Mouse (Mus musculus): ENCODE measurements around the gene 9530077C05Rik. TPM values are rescaled to one million over a fixed set of nuclear protein-coding genes. Genes with fewer than 3 reads are reported as not detected.

9530077C05Rik gene
- polyA plus RNA-seq, 1 experiment from 2014 or later = 11.8 TPM

DNA sequence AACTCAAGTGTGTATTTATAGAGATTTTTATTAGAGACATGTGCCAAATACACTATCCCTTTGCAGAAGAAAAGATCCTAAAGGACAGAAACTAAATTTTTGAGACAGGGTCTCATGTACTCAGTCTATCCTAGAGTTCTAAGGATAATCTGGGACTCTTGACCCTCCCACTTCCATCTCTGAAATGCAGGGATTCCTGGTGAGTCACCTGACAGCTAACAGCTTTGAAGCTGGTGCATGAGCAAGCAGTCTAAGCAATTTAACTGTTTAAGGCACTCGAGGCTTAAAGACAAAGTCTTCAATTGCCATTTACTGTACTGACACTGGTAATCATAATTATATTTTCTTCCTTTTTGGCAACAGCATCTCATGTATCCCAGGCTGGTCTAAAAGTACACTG lies 11.2 kb downstream of the 9530077C05Rik start:
- no peaks in the 10 kb centered on the region for H3K27me3 ChIP-seq
- no peak overlapping the region for H3K4me3 ChIP-seq
- no peaks in the 10 kb centered on the region for H3K36me3 ChIP-seq
- H3K9ac ChIP-seq (replicated peaks) = no peak overlapping the region
- no peaks in the 10 kb centered on the region for H3K4me1 ChIP-seq
- no peak for ATAC-seq (ENCODE audit: low FRiP score, low read depth)
- no peak overlapping the region for H3K27ac ChIP-seq (replicated peaks)
- H3K9me3 ChIP-seq = no peaks in the 10 kb centered on the region
- H3K4me2 ChIP-seq (replicated peaks) = no peak overlapping the region
- 70% methylated on average over 1 of the region's 1 CpGs for WGBS

DNA sequence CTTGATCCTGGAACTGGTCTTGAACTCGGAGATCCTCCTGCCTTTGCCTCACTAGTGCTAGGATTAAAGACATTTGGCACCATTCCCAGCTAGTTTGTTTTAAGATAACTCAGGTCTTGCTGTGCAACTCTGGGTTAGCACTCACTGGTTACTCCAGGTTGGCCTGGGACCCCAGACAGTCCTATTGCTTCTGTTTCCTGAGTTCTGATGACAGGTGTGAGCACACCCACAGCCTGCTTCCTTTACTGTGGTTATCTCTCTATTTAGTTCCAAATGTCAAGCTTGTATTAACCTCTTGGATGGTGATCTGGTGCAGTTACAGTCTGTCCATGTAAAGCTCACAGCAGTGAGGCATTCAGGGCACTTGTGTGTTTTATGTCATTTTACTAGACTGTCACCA lies 12.2 kb downstream of the 9530077C05Rik start:
- Histone ChIP-seq H3K9ac (replicated peaks) (no peak overlapping the region), H3K27me3 (no peaks in the 10 kb centered on the region), H3K9me3 (no peaks in the 10 kb centered on the region), H3K27ac (replicated peaks) (no peak overlapping the region), H3K4me3 (no peak overlapping the region), H3K4me1 (no peaks in the 10 kb centered on the region; the same call in 1 of the 2 replicates), H3K4me2 (replicated peaks) (no peak overlapping the region), H3K36me3 (no peaks in the 10 kb centered on the region)
- no peak for ATAC-seq (ENCODE audit: low FRiP score, low read depth)
- WGBS = 76% methylated on average over 1 of the region's 1 CpGs

DNA sequence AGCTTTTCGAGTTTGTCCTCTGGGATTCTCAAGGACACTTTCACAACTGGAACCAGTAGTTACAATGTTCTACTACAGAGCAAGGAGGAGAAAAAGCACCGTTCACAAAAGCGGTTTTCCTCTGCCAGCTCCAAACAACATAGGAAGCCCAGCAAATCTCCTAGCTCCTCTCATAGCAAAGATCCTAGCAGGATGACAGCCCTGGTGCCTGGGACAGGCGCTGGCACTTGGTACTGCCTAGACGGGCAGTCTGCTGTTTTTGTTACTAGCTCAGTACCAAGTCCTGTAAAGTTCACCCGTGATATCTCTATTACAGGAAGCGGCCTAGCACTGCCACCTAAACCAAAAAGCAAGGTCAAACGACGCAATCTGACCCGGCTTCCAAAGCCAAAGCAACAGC lies 12.9 kb downstream of the 9530077C05Rik start:
- WGBS = 84% methylated on average over 10 of the region's 10 CpGs

DNA sequence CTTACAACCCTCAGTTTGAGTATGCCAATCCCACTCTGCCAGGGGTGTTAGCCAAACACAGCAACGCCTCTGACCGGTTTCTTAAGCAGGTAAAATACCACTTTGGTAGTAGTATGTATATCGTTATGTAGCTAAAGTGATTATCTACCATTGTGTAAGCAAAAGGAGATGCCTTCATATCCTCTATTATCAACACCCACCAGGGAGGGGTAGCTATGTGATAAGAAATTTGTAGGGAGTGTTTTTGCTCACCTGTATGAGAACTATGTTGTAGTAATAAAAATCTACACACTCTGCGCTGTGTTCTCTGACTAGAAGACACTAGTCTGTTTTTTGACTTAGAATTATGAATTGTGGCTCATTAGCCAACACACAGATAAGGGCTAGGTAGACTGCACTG lies 13.4 kb downstream of the 9530077C05Rik start:
- no peak for ATAC-seq (ENCODE audit: low FRiP score, low read depth)
- no peak overlapping the region for H3K27ac ChIP-seq (replicated peaks)
- WGBS = 95% methylated on average over 4 of the region's 4 CpGs
- no peak overlapping the region for H3K4me2 ChIP-seq (replicated peaks)
- H3K36me3 ChIP-seq = no peaks in the 10 kb centered on the region
- H3K4me3 ChIP-seq = no peak overlapping the region
- no peak overlapping the region for H3K9ac ChIP-seq (replicated peaks)
- no peaks in the 10 kb centered on the region for H3K27me3 ChIP-seq
- H3K9me3 ChIP-seq = no peaks in the 10 kb centered on the region
- peaks cover 2% of the 10 kb centered on the region; the same call in 1 of the 2 replicates for H3K4me1 ChIP-seq

More for the DNA sequence above, 12.9 kb downstream of the 9530077C05Rik start:
- Histone ChIP-seq H3K4me3 (no peak overlapping the region), H3K4me2 (replicated peaks) (no peak overlapping the region), H3K4me1 (no peaks in the 10 kb centered on the region; the same call in 1 of the 2 replicates), H3K27me3 (no peaks in the 10 kb centered on the region), H3K9ac (replicated peaks) (no peak overlapping the region), H3K27ac (replicated peaks) (no peak overlapping the region), H3K9me3 (no peaks in the 10 kb centered on the region), H3K36me3 (no peaks in the 10 kb centered on the region)
- no peak for ATAC-seq (ENCODE audit: low FRiP score, low read depth)

DNA sequence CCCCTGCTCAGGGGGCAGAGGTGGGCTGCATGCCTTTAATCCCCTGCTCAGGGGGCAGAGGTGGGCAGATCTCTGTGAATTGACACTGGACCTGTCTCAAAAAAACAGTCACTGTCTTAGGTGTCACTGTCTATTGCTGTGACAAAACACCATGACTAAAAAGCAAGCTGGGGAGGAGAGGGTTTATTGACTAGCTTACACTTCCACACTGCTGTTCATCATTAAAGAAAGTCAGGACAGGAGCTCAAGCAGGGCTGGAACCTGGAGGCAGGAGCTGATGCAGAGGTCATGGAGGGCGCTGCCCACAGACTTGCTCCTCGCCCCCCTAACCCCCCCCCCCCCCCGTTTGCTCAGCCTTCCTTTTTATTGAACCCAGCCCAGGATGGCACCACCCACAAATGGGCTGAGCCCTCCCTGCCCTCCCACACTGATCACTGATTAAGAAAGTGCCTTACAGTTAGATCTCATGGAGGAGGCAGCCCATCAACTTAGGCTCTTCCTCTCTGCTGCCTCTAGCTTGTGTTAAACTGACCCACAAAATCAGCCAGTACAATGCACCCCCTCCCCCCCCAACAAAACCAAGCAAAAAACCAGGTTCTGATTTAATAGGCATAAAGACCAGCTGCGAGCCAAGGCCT lies 16.8 kb downstream of the 9530077C05Rik start:
- no peak overlapping the region for H3K27ac ChIP-seq (replicated peaks)
- no peaks in the 10 kb centered on the region for H3K9me3 ChIP-seq
- 39% methylated on average over 4 of the region's 4 CpGs for WGBS
- no peak overlapping the region for H3K4me3 ChIP-seq
- H3K36me3 ChIP-seq = no peaks in the 10 kb centered on the region
- peaks cover 2% of the 10 kb centered on the region for H3K4me1 ChIP-seq
- no peaks in the 10 kb centered on the region for H3K27me3 ChIP-seq
- H3K4me2 ChIP-seq (replicated peaks) = no peak overlapping the region
- ATAC-seq (ENCODE audit: low FRiP score, low read depth) = no peak
- no peak overlapping the region for H3K9ac ChIP-seq (replicated peaks)

GRCm38 (mm10) chr9:22428666-22429410 lies 17.5 kb downstream of the 9530077C05Rik start:
- H3K36me3 ChIP-seq = no peaks in the 10 kb centered on the region
- 84% methylated on average over 14 of the region's 14 CpGs for WGBS
- no peaks in the 10 kb centered on the region for H3K9me3 ChIP-seq
- H3K4me1 ChIP-seq = peaks cover 2% of the 10 kb centered on the region
- H3K27me3 ChIP-seq = no peaks in the 10 kb centered on the region
- ATAC-seq (ENCODE audit: low FRiP score, low read depth) = no peak
- no peak overlapping the region for H3K9ac ChIP-seq (replicated peaks)
- no peak overlapping the region for H3K4me2 ChIP-seq (replicated peaks)
- no peak overlapping the region for H3K4me3 ChIP-seq
- H3K27ac ChIP-seq (replicated peaks) = no peak overlapping the region

- Histone ChIP-seq H3K4me1 (peaks cover 2% of the 10 kb centered on the region), H3K36me3 (no peaks in the 10 kb centered on the region), H3K27ac (replicated peaks) (no peak overlapping the region), H3K27me3 (no peaks in the 10 kb centered on the region), H3K4me2 (replicated peaks) (no peak overlapping the region), H3K9ac (replicated peaks) (no peak overlapping the region), H3K4me3 (no peak overlapping the region), H3K9me3 (no peaks in the 10 kb centered on the region)
- no peak for ATAC-seq (ENCODE audit: low FRiP score, low read depth)
- WGBS = 55% methylated on average over 15 of the region's 15 CpGs
These were observed 18.4 kb downstream of the 9530077C05Rik start for GRCm38 (mm10) chr9:22429533-22430241.

DNA sequence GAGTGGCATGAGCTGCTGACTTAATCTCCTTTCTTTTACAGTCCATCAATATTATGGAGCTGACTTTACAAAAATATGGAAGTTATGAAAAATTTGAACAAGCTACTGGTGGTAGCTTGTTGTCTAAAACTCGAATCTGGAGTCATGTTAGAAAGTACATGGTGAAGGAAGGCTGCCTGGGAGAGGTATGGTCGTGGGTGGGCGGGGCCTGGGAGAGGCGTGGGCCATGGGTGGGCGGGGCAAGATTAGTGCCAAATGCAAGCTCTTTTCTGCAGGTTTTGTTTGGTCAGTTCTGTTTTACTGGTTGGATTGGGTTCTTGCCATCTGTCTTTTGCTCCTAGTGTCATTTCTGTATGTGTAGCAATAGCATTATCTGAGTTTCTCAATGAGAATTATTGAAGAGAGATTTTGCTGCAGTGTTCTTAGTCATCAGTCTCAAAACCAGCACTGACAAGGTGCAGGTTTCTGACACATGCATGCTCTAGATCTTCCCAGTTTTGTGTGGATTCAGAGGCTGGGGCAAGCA lies 19.1 kb downstream of the 9530077C05Rik start:
- no peaks in the 10 kb centered on the region for H3K36me3 ChIP-seq

DNA sequence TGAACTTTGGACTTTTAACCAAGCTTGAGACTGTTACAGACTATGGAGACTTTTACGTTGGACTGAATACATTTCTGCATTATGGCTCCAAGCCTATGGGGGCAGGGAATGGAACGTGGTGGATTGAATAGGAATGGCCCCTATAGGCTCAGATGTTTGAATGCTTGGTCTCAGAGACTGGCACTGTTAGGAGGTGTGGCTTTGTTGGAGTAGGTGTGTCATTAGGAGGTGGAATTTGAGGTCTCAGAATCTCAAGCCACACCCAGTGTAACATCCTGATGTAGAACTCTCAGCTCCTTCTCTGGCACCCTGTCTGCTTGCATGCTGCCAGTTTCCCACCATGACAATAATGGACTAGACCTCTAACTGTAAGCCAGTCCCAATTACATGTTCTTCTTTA lies 21.9 kb downstream of the 9530077C05Rik start:
- Histone ChIP-seq H3K36me3 (no peaks in the 10 kb centered on the region), H3K9me3 (no peaks in the 10 kb centered on the region), H3K9ac (replicated peaks) (no peak overlapping the region), H3K27me3 (no peaks in the 10 kb centered on the region), H3K27ac (replicated peaks) (no peak overlapping the region), H3K4me3 (no peak overlapping the region), H3K4me1 (peaks cover 2% of the 10 kb centered on the region; the same call in 1 of the 2 replicates), H3K4me2 (replicated peaks) (no peak overlapping the region)
- ATAC-seq (ENCODE audit: low FRiP score, low read depth) = no peak
- 72% methylated on average over 2 of the region's 2 CpGs for WGBS

More for the DNA sequence above, 19.1 kb downstream of the 9530077C05Rik start:
- Histone ChIP-seq H3K4me1 (peaks cover 2% of the 10 kb centered on the region), H3K9me3 (no peaks in the 10 kb centered on the region), H3K27me3 (no peaks in the 10 kb centered on the region), H3K4me2 (replicated peaks) (no peak overlapping the region), H3K4me3 (no peak overlapping the region), H3K27ac (replicated peaks) (no peak overlapping the region), H3K9ac (replicated peaks) (no peak overlapping the region)
- WGBS = 36% methylated on average over 5 of the region's 5 CpGs
- no peak for ATAC-seq (ENCODE audit: low FRiP score, low read depth)

DNA sequence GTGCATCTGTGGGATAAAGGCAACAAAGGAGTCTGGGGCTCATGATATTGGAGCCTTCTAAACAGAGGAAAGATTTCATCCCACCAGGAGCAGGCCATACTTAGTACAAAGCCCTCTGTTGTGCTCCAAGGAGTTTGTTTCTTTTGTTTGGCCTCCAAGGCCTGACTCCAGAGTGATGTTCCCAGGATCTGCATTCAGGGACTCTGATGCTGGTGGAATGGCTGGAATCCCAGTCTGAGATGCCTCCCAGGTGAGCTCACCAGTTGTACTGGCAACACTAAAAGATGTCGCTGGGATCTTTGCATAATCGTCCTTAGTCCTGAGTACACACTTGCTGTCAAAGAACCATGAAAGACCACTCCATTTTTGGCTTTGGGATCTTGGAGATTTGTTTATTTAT lies 22.8 kb downstream of the 9530077C05Rik start:
- no peaks in the 10 kb centered on the region for H3K36me3 ChIP-seq
- WGBS = 90% methylated on average over 2 of the region's 2 CpGs
- no peak overlapping the region for H3K9ac ChIP-seq (replicated peaks)

DNA sequence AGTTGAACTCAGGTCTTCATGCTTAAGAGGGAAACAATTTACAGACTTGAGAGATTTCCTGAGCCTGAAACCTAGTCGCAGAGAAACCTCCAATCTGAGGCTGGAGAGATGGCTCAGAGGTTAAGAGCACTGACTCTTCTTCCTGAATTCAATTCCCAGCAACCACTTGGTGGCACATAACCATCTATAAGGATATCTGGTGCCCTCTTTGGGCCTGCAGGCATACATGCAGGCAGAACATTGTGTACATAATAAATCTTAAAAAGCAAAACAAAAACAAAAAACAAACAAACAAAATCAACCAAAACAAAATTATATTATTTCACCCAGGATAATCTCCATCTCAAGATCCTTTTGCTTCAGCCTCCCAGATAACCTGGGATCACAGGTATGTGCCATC lies 27.5 kb downstream of the 9530077C05Rik start:
- peaks cover 7% of the 10 kb centered on the region; the same call in 1 of the 2 replicates for H3K36me3 ChIP-seq
- 87% methylated on average over 1 of the region's 1 CpGs for WGBS
- H3K4me1 ChIP-seq = no peaks in the 10 kb centered on the region
- no peak overlapping the region for H3K27ac ChIP-seq (replicated peaks)
- no peaks in the 10 kb centered on the region for H3K9me3 ChIP-seq
- no peak overlapping the region for H3K4me3 ChIP-seq
- no peaks in the 10 kb centered on the region for H3K27me3 ChIP-seq
- no peak overlapping the region for H3K4me2 ChIP-seq (replicated peaks)
- ATAC-seq (ENCODE audit: low FRiP score, low read depth) = no peak
- H3K9ac ChIP-seq (replicated peaks) = no peak overlapping the region

More for the DNA sequence above, 22.8 kb downstream of the 9530077C05Rik start:
- peaks cover 2% of the 10 kb centered on the region; the same call in 1 of the 2 replicates for H3K4me1 ChIP-seq
- H3K4me2 ChIP-seq (replicated peaks) = no peak overlapping the region
- H3K27me3 ChIP-seq = no peaks in the 10 kb centered on the region
- H3K9me3 ChIP-seq = no peaks in the 10 kb centered on the region
- H3K4me3 ChIP-seq = no peak overlapping the region
- no peak for ATAC-seq (ENCODE audit: low FRiP score, low read depth)
- H3K27ac ChIP-seq (replicated peaks) = no peak overlapping the region

- H3K4me2 ChIP-seq (replicated peaks) = no peak overlapping the region
- H3K4me3 ChIP-seq = no peak overlapping the region
- 91% methylated on average over 10 of the region's 10 CpGs for WGBS
- H3K9ac ChIP-seq (replicated peaks) = no peak overlapping the region
- no peaks in the 10 kb centered on the region for H3K4me1 ChIP-seq
- H3K27ac ChIP-seq (replicated peaks) = no peak overlapping the region
- H3K36me3 ChIP-seq = peaks cover 35% of the 10 kb centered on the region
- no peaks in the 10 kb centered on the region for H3K27me3 ChIP-seq
- ATAC-seq (ENCODE audit: low FRiP score, low read depth) = no peak
- no peaks in the 10 kb centered on the region for H3K9me3 ChIP-seq
These were observed 31.8 kb downstream of the 9530077C05Rik start for GRCm38 (mm10) chr9:22443157-22443556.

Measured in midbrain, embryonic 12.5 days (tissue).